Mouse (Mus musculus) brain, adult 2 months (tissue): ENCODE measurements at regions not wholly inside any gene's neighbourhood (a gene's known extent, or its start where the extent isn't known, plus 50 kb on each side); places are given as distances from the start of the nearest gene placed in this dataset.
"Not testable (repeated sequence)": the region's sequence is repeated elsewhere in the genome, so short reads cannot be mapped to it uniquely, and the experiment has no call there.

ENCODE experiments used
- DNase-seq: peaks from one replicate; pipeline ENCODE4 v3.0.0; 2011; ENCODE audit warnings: low read depth, low spot score

DNA sequence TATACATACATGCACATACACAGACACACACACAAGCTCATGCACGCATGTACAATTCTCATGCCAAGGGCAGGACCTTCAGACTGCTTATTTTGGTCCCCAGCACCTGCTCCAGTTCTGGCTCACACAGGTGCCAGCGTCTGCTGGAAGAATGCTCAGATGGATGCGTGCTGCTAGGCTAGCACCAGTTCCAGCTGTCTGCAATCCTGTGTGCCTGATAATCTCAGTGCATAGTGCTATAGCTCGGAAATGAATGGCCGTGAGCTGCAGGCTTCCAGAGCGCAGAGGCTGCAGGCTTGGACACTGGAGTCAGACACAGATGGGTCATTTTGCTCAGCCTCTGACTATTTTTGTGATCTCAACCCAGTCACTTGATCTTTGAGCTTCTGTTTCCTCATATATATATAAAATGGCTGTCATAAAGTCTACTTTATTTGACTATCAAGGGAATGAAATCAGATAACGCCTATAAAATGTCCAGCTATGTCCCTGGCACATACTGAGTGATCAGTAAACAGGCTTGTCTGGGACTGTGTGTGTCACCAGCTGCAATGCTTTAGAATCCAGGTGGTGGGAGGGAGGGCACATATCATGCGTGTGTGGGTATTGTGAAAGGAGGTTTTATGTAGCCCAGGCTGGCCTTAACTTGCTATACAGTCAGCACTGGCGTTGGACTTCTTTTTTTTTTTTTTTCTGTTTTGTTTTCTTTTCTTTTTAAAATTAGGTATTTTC lies 91.7 kb upstream of the Eif4g2 start:
- peak; percentile 42 for DNase-seq

DNA sequence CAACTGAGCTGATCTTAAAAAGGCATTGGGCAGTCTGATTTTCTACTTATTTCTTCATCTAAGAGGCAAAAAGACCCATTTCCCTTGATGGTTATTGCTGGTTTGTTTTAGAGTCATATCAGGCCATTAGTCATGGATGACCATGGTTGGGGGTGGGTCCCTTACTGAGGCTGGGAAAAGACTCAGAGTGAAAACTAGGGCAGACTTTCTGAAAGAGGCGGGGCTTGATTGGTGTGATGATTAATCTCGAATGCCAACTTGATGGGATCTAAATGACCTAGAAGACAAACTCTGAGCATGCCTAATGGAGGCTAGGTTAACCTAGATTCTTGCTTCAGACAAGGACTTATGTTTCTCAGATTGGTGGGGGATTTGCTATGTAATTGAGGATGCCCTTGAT lies 89.2 kb upstream of the Eif4g2 start:
- no peak for DNase-seq

DNA sequence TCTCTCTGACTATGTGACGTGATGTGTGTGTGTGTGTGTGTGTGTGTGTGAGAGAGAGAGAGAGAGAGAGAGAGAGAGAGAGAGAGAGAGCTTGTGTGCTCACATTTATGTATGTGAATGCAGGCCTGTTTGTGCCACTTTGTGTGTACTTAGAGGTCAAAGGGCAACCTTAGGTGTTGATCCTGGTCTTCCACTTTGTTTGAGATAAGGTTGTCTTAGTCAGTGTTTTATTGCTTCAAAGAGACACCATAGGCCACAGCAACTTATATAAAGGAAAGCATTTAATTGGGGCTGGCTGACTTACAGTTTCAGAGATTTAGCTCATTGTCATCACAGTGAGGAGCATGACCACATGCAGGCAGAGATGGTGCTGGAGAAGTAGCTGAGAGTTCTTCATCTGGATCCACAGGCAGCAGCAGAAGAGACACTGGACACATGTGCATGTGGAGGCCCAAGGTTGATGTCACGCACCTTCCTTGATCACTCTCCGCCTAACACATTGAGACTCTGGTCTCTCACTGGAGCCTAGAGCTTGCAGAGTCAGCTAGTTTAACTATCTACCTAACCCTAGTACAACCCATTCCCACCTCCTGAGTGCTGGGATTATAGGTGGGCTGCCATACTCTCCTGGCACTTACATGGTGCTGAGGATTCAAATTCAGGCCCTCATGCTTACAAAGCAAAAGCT lies 85.9 kb upstream of the Eif4g2 start:
- not testable (repeated sequence) for DNase-seq

DNA sequence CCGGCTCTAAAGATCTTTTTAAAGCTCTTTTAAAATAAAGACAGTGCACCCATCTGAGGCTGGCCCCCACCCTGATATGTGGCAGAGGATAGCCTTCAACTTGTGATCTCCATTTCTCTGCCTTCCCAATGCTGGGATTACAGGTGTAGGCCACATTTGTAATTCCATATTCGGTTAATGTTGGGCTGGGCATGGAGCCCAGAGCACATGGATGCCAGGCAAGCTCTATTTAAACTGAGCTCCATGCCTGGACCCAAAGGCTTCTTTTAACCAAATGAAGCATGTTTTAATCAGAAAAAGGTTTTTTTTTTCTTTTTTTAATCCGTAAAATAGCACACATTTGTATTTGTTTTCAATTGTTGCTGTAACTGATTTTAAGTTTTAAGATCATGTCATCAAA lies 82.2 kb upstream of the Eif4g2 start:
- DNase-seq: peak; percentile 52

GRCm38 (mm10) chr7:111164276-111164675 lies 81.4 kb upstream of the Eif4g2 start:
- DNase-seq: peak; percentile 77

GRCm38 (mm10) chr7:111163861-111164260 lies 81.0 kb upstream of the Eif4g2 start:
- no peak for DNase-seq

DNA sequence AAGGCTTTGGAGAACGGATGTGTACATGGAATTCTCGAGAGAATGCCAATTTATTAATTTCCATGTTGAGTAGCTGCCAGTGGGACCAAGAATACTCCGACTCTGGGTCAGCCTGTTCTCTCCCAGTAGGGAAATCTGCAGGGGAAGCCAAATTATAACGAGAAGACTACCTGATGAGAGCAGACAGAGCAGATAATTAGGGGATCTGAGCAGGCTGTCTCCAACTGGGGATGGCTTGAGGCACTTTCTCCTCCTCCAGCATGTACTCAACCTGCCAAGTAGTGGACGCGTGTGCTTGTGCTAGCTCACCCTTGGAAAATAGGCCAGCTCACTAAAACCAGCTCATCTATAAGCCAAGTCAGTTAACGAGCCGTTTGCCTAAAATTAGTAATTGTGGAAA lies 80.5 kb upstream of the Eif4g2 start:
- DNase-seq: peak; percentile 88

DNA sequence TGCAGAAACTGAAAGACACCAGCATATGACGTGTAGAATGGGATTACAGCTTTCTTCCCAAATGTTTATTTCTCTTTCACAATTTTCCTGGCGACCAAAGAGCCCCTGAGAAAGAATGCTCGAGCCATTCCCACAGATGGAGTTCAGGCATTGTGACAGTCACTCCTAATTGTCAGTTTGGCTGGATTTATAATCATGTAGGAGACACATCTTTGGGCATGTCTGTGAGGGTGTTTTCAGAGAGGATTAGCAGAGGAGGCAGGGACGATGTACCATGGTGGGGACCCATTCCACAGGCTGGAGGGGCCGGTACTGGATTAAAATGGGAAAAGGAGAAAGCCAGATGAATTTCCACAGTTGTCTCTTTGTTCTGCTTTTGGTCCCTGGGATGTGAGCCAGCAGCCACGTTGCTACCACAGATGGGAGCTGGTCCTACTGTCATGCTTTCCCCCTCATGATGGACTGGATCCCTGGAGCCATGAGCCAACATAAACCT lies 76.0 kb upstream of the Eif4g2 start:
- peak; percentile 67 for DNase-seq

DNA sequence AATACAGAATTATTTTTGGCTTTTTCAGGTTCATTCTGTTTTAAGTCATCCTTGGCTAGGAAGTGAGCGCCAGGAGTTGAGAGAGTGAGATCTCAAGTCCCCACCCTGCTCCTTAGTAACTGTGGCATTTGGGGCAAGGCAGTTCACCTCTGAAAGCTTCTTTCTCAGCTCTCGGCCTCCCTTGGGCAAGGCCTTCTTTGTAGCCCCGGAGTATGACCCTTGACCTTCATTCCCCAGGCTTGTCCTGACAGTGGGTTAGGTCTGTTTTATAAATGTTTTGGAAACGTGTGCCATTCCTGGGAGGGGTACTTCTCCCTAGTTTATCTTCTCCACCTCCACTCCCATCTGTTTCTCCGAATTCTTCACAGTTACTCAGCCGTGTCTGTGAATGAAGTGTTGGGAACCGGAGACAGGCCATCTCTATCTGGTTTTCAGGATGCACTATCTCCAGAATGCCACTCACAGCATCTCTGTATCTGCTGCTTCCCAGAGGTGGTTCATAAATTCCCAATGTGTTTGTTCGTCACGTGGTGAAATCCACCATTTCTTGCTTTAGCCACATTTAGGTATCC lies 75.0 kb upstream of the Eif4g2 start:
- peak; percentile 73 for DNase-seq

DNA sequence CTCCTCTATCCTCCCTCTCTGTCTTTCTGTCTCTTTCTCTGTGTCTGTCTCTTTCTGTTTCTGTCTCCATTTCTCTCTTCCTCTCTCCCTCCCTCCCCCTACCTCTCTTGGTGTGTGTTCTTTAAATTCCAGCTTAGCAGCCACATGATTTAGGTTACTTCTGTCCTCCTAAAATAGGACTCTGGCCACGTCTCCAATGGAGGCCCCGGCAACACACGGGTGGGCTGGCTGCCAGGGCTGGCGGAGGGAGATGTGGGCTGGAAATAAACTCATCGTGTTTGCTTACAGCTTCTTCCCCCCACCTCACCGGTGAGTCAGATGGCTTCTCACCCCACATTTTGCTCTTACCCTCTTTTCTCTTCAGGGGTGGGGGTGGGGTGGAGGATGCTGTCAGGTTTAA lies 74.5 kb upstream of the Eif4g2 start:
- peak; percentile 90 for DNase-seq

- peak; percentile 74 for DNase-seq
Observed at GRCm38 (mm10) chr7:111156472-111157231, 73.8 kb upstream of the Eif4g2 start.

DNA sequence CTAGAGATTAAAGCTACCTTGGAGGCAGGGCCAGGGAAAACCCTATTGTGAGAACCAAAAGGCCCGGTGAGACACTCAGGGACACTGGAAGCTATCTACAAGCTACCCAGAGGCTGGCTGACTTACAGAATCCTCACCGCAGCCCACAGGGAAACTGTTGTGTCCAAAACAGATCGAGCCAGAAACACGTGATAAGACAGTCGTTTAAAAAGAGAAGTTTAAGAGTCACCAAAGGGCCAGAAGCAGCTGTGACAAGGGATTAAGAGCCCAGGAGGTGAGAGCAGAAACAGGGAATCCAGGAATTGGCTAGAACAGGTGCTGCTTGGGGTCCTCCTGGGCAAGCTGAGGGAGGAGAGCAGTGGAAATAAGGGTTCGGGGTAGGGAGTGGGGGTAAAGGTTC lies 73.2 kb upstream of the Eif4g2 start:
- no peak for DNase-seq

GRCm38 (mm10) chr7:111154217-111154616 lies 71.4 kb upstream of the Eif4g2 start:
- no peak for DNase-seq

DNA sequence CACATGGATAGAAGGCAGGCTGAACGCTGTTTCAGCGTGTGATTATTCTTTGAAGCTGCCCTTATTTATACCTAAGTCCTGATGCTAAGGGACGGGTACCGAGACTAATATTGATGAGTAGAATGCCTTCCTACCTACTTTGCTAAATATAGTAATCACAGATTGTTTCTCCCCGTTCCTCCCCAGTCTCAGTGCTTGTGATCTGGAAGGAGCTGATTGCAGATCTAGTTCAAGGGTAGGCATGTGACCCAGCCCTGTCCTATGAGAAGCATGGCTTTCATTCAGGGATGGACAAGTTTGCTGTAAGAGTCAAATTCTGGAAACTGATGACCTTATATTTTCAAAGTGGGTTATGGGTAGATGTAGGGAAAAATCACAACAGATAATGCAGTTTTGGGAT lies 67.7 kb upstream of the Eif4g2 start:
- DNase-seq: no peak

DNA sequence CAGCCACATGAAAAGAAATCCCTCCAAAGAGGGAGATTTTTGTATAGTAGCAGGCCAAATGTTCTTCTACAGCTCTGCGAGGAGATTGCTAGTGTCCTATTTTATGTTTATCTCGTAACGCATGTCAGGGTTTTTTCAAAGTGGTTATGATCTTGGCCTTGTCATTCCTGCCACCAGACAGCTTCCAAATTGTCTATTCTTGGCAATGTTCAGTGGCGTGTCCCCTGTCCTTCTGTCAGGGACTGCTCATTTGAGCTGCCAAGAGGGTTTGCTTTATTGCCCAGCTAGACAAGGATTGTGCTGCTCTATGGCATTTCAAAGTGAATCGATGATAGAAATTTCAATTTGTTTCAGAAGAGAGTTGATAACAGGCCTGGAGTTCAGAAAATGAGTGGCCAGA lies 67.3 kb upstream of the Eif4g2 start:
- peak; percentile 75 for DNase-seq

DNA sequence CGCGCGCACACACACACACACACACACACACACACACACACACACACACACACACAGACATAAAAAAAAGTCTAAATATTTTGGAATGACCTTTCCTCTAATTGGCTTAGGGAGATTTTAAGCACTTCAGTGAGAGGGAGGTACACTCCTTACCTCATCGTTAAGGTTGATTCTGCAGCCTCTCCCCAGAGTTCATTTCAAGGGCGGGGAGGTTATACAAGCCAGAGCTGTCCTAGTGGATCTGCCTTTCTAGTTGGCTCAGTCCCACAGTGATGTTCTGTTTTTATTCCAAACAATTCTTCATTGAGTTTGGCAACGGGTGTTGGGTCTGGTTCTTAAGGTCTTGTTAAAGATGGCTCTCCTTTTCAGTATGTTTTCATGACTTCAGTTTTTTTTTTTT lies 64.8 kb upstream of the Eif4g2 start:
- DNase-seq: no peak

DNA sequence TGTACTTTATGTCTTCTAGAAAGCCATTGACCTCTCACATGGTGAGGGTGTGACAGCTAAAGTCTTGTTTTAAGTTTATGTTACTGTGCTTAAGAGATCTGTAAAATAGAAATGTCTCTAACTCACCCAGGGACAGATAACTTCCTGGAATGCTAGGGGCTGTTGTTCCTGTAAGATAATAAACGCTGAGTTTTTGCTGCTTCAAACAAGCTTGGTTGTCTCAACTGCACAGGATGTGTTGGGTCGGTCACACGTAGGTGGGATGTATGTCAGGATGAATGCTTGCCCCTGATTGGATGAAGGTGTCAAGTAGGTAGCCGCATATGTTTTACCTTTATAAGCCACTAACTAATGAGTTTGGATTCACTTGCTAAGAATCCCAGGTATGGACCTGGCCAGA lies 63.8 kb upstream of the Eif4g2 start:
- no peak for DNase-seq

- DNase-seq: no peak
Observed at GRCm38 (mm10) chr7:111144216-111144615, 61.4 kb upstream of the Eif4g2 start.

DNA sequence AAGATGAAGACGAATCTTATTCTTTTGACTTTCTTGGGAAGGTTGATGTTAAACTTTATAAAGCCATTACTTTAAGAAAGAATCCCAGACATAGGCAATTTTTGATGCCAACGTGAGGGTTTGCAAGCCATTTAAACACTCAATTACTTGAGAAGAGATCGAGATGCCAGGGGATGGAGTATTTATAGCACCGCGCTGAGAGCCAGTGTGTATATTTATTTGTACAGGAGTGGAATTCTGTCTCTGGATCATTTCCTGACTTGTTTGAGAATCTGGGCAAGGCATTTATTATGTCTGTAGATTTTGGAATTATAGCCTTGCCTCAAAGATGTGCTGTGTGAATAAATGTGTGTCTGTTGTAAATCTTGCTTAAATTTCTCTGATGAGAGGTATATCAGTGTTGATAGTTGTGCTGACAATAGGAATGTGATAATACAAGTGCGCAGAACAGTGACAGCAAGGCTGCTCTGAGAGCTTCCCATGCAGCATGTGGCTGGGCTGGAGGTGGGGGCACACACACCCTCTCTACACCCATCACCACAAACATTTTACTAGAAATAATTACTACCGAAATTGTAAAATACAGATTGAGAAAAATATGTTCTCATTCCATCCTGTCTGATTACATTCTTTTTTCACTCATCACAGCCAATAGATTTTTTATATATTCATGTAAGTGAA lies 58.6 kb upstream of the Eif4g2 start:
- DNase-seq: peak; percentile 38

- DNase-seq: no peak
Observed at GRCm38 (mm10) chr7:111138038-111138437, 55.2 kb upstream of the Eif4g2 start.

DNA sequence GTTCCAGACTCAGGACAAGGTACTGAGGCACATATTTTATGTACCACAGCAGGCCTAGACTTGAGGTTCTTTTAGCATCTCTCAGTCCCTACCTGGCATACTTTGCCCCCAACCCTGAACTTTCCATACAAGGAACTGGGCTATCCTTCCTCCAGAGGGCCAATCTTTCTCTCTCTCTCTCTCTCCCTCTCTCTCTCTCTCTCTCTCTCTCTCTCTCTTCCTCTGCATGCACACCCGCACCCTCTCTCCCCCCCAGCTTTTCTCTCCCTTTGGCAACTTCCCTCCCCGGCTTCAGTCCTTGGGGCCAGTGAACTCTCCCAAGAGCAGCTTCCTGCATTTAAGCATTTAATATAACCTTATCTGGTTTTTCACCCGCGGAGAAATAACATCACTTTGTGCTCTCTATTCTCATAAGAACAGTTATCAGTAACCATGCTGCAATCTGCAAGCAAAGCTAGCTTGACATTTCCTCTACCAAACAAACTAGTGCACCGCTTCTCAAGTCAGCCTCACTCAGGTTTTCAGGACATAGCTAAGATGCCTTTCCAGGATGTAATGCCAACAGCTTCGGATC lies 53.3 kb upstream of the Eif4g2 start:
- DNase-seq: no peak
